Mouse (Mus musculus): ENCODE results near the gene Srxn1.

GRCm38 (mm10) chr2:152085414-152085813 is 19.9 kb upstream of the Srxn1 start:
- TF ChIP-seq CTCF (IDR thresholded peaks at IDR 0.05; ENCODE audit: borderline replicate concordance, extremely low read depth, insufficient read depth, insufficient read length) (no peak), POLR2A (IDR thresholded peaks at IDR 0.05; ENCODE audit: borderline replicate concordance, extremely low read depth, insufficient read depth, insufficient read length, poor library complexity, severe bottlenecking) (no peak)

Data from brain, embryonic 14.5 days (tissue).